Mouse (Mus musculus) neural tube, embryonic 15.5 days (tissue): ENCODE measurements at regions not wholly inside any gene's neighbourhood (a gene's known extent, or its start where the extent isn't known, plus 50 kb on each side); places are given as distances from the start of the nearest gene placed in this dataset.
"Not testable (repeated sequence)": the region's sequence is repeated elsewhere in the genome, so short reads cannot be mapped to it uniquely, and the experiment has no call there.

Experiments used
- ATAC-seq: fragments of 200-750 bp; cut with Nextera tagmentation; 2 replicates; pipeline ENCODE4 v1.8.0; 2017; ENCODE audit warnings: mild to moderate bottlenecking, moderate TSS enrichment, moderate library complexity; ENCODE audit not compliant: low FRiP score
- H3K27ac ChIP-seq: fragments of 300-500 bp; sonication (generic); replicated peaks from 2 replicates; pipeline ENCODE4 v1.5.1; 2015; ENCODE audit warnings: mild to moderate bottlenecking, inconsistent platforms
- H3K27me3 ChIP-seq: fragments of 300-500 bp; sonication (generic); replicated peaks from 2 replicates; pipeline ENCODE4 v1.6.1; 2015; ENCODE audit warnings: inconsistent platforms
- H3K36me3 ChIP-seq: fragments of 300-500 bp; sonication (generic); 2 replicates; pipeline ENCODE4 v1.6.1; 2015; ENCODE audit warnings: inconsistent platforms
- H3K4me1 ChIP-seq: fragments of 300-500 bp; sonication (generic); 2 replicates; pipeline ENCODE4 v1.6.1; 2015; ENCODE audit warnings: inconsistent platforms
- H3K4me2 ChIP-seq: fragments of 300-500 bp; sonication (generic); 2 replicates; pipeline ENCODE4 v1.6.1; 2015; ENCODE audit warnings: inconsistent platforms, mild to moderate bottlenecking, moderate library complexity
- H3K4me3 ChIP-seq: fragments of 300-500 bp; sonication (generic); replicated peaks from 2 replicates; pipeline ENCODE4 v1.5.1; 2015; ENCODE audit warnings: mild to moderate bottlenecking, inconsistent platforms
- H3K9ac ChIP-seq: fragments of 300-500 bp; sonication (generic); replicated peaks from 2 replicates; pipeline ENCODE4 v1.6.1; 2015; ENCODE audit warnings: mild to moderate bottlenecking, inconsistent platforms
- H3K9me3 ChIP-seq: fragments of 300-500 bp; sonication (generic); replicated peaks from 2 replicates; pipeline ENCODE4 v1.6.1; 2016; ENCODE audit warnings: inconsistent platforms
- WGBS: fragments of 180-500 bp; shearing (Covaris S2); methylation state at CpG from one replicate; pipeline ENCODE4 v1.1.7; 2015; ENCODE audit warnings: mixed read lengths; 5-methylcytosine and 5-hydroxymethylcytosine counted together

- no peak for ATAC-seq
- H3K27me3 ChIP-seq = no peaks in the 10 kb centered on the region
- no peak overlapping the region for H3K4me2 ChIP-seq
These were observed 176.6 kb downstream of the Ifng start for GRCm38 (mm10) chr10:118617291-118618044.

DNA sequence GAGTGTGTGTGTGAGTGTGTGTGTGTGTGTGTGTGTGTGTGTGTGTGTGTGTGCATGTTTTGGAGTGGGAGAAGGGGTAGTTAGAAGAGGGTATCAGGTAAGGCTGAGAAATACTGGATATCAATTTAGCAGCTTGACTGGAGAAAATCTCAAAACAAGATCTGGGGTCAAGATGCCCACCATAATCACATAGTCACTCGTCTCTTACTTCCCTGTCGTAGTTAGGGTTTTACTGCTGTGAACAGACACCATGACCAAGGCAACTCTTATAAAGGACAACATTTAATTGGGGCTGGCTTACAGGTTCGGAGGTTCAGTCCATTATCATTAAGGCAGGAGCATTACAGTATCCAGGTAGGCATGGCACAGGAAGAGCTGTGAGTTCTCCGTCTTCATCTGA, 177.4 kb downstream of the Ifng start:
- not testable (repeated sequence) for ATAC-seq, H3K4me1 ChIP-seq, H3K36me3 ChIP-seq, H3K9me3 ChIP-seq, H3K9ac ChIP-seq, H3K4me2 ChIP-seq, H3K27ac ChIP-seq, H3K4me3 ChIP-seq, H3K27me3 ChIP-seq
- 95% methylated on average over 4 of the region's 4 CpGs for WGBS

More at GRCm38 (mm10) chr10:118617291-118618044, 176.6 kb downstream of the Ifng start:
- Histone ChIP-seq H3K27ac (no peak overlapping the region), H3K4me3 (no peak overlapping the region), H3K9ac (no peak overlapping the region), H3K36me3 (no peaks in the 10 kb centered on the region), H3K4me1 (no peaks in the 10 kb centered on the region), H3K9me3 (no peaks in the 10 kb centered on the region)
- 82% methylated on average over 6 of the region's 6 CpGs for WGBS

GRCm38 (mm10) chr10:118618766-118619600, 178.1 kb downstream of the Ifng start:
- Histone ChIP-seq H3K9me3 (no peaks in the 10 kb centered on the region), H3K4me2 (no peak overlapping the region), H3K9ac (no peak overlapping the region), H3K27ac (no peak overlapping the region), H3K27me3 (no peaks in the 10 kb centered on the region), H3K4me3 (no peak overlapping the region), H3K36me3 (no peaks in the 10 kb centered on the region), H3K4me1 (no peaks in the 10 kb centered on the region)
- ATAC-seq = no peak
- 91% methylated on average over 10 of the region's 10 CpGs for WGBS

GRCm38 (mm10) chr10:118619601-118620000, 178.8 kb downstream of the Ifng start:
- Histone ChIP-seq H3K36me3 (no peaks in the 10 kb centered on the region), H3K9ac (no peak overlapping the region), H3K4me3 (no peak overlapping the region), H3K4me1 (no peaks in the 10 kb centered on the region), H3K9me3 (no peaks in the 10 kb centered on the region), H3K27me3 (no peaks in the 10 kb centered on the region), H3K4me2 (no peak overlapping the region), H3K27ac (no peak overlapping the region)
- 77% methylated on average over 1 of the region's 1 CpGs for WGBS
- no peak for ATAC-seq

DNA sequence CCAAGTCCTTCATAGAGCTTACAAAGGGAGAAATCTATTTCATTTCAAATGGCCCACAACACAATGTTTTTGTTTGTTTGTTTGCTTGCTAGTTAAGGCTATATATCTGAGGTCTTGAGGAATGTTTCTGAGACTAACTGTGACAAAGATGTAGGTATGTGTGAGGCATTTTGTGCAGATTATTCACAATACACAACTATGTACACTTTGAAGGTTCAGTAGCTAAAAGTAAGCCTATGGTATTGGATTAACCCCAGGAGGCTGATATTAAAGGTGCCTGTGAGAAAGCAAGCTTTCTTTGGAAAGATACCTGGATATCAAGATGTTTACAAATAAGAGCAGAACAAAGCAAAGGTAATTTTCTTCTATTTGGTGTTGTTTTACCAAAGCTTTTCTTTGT, 179.8 kb downstream of the Ifng start:
- Histone ChIP-seq H3K4me3 (no peak overlapping the region), H3K4me1 (no peaks in the 10 kb centered on the region), H3K9ac (no peak overlapping the region), H3K9me3 (no peaks in the 10 kb centered on the region), H3K36me3 (no peaks in the 10 kb centered on the region), H3K27me3 (no peaks in the 10 kb centered on the region), H3K27ac (no peak overlapping the region), H3K4me2 (no peak overlapping the region)
- no peak for ATAC-seq

- no peak overlapping the region for H3K27ac ChIP-seq
- no peak overlapping the region for H3K9ac ChIP-seq
- no peak for ATAC-seq
- no peak overlapping the region for H3K4me2 ChIP-seq
- no peak overlapping the region for H3K4me3 ChIP-seq
- no peaks in the 10 kb centered on the region for H3K4me1 ChIP-seq
- no peaks in the 10 kb centered on the region for H3K27me3 ChIP-seq
- H3K36me3 ChIP-seq = no peaks in the 10 kb centered on the region
- H3K9me3 ChIP-seq = no peaks in the 10 kb centered on the region
- 86% methylated on average over 4 of the region's 4 CpGs for WGBS
These were observed 180.7 kb downstream of the Ifng start for GRCm38 (mm10) chr10:118621546-118621945.

GRCm38 (mm10) chr10:118622131-118622530, 181.3 kb downstream of the Ifng start:
- ATAC-seq = no peak
- no peaks in the 10 kb centered on the region for H3K4me1 ChIP-seq
- H3K4me3 ChIP-seq = no peak overlapping the region
- H3K9ac ChIP-seq = no peak overlapping the region
- H3K4me2 ChIP-seq = no peak overlapping the region
- H3K27me3 ChIP-seq = no peaks in the 10 kb centered on the region
- H3K9me3 ChIP-seq = no peaks in the 10 kb centered on the region
- H3K27ac ChIP-seq = no peak overlapping the region
- H3K36me3 ChIP-seq = no peaks in the 10 kb centered on the region
- 81% methylated on average over 6 of the region's 6 CpGs for WGBS

GRCm38 (mm10) chr10:118622916-118623315, 182.1 kb downstream of the Ifng start:
- H3K27me3 ChIP-seq = no peaks in the 10 kb centered on the region
- no peaks in the 10 kb centered on the region for H3K36me3 ChIP-seq
- no peak overlapping the region for H3K27ac ChIP-seq
- H3K4me1 ChIP-seq = no peaks in the 10 kb centered on the region
- no peak overlapping the region for H3K9ac ChIP-seq
- no peaks in the 10 kb centered on the region for H3K9me3 ChIP-seq
- no peak for ATAC-seq
- WGBS = 76% methylated on average over 2 of the region's 2 CpGs
- no peak overlapping the region for H3K4me2 ChIP-seq
- no peak overlapping the region for H3K4me3 ChIP-seq

GRCm38 (mm10) chr10:118624368-118624767, 183.5 kb downstream of the Ifng start:
- no peak for ATAC-seq
- no peaks in the 10 kb centered on the region for H3K9me3 ChIP-seq
- H3K27ac ChIP-seq = no peak overlapping the region
- no peak overlapping the region for H3K9ac ChIP-seq
- 90% methylated on average over 7 of the region's 7 CpGs for WGBS
- H3K4me1 ChIP-seq = no peaks in the 10 kb centered on the region
- H3K4me2 ChIP-seq = no peak overlapping the region
- H3K36me3 ChIP-seq = no peaks in the 10 kb centered on the region
- H3K27me3 ChIP-seq = no peaks in the 10 kb centered on the region
- H3K4me3 ChIP-seq = no peak overlapping the region

DNA sequence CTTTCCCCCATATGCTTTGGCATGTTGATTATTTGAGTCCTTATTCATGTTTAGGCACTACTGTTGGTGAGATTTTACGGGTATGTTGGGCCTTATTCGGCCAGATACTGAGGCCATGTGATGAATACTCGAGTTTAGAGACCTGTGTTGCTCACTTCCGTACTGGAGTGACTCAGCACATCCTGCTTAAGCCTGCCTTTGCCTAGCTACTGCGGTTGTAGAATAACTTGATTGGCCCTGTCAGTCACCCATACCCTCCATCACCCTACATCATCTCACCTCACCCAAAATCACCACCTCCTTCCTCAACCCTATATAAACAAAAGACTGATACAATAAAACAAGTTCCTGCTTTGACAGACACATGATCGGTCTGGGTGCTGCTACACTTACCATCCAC, 187.2 kb downstream of the Ifng start:
- Histone ChIP-seq H3K36me3 (no peaks in the 10 kb centered on the region), H3K4me3 (no peak overlapping the region), H3K9ac (no peak overlapping the region), H3K4me2 (no peak overlapping the region), H3K27ac (no peak overlapping the region), H3K4me1 (no peaks in the 10 kb centered on the region), H3K9me3 (no peaks in the 10 kb centered on the region), H3K27me3 (no peaks in the 10 kb centered on the region)
- ATAC-seq = no peak
- WGBS = 94% methylated on average over 6 of the region's 6 CpGs

DNA sequence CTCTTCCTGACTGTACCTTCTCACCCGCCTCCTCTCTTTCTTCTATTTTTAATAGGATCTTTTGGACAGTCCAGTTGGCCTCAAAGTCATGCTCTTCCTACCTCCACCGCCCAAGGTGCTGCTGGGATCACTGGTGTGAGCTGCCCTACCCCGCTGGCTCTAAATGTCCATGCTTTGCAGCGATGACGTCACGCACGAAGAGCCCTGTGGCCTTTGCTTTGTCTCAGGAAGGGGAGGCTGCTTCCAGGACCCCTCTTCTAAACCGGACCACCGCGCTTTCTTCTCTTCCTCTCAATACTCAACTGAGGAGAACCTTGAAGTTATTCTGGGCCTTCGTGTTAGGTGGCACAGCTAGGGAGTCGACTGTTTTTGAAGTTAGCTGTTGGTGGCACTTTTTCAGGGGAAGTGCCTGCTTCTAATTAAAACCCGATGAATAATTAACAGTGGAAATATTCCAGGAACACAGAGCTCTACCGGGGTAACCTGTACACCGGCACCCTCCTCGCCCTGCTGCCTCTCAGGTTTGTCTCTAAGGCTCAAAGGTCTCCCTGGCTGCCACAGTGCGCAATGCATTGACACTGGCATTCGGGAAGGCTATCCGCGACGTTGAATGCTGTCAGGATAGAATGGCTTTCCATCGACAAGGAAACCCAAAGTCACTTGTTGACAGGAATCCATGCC, 188.7 kb downstream of the Ifng start:
- no peaks in the 10 kb centered on the region for H3K27me3 ChIP-seq
- no peaks in the 10 kb centered on the region for H3K36me3 ChIP-seq
- WGBS = 93% methylated on average over 22 of the region's 22 CpGs
- no peaks in the 10 kb centered on the region for H3K4me1 ChIP-seq
- no peaks in the 10 kb centered on the region for H3K9me3 ChIP-seq
- H3K4me3 ChIP-seq = no peak overlapping the region
- ATAC-seq = no peak
- H3K9ac ChIP-seq = no peak overlapping the region
- no peak overlapping the region for H3K27ac ChIP-seq
- no peak overlapping the region for H3K4me2 ChIP-seq

- Histone ChIP-seq H3K4me1 (no peaks in the 10 kb centered on the region), H3K9ac (no peak overlapping the region), H3K4me2 (no peak overlapping the region), H3K36me3 (no peaks in the 10 kb centered on the region), H3K27ac (no peak overlapping the region), H3K27me3 (no peaks in the 10 kb centered on the region), H3K4me3 (no peak overlapping the region), H3K9me3 (no peaks in the 10 kb centered on the region)
- no peak for ATAC-seq
- WGBS = 91% methylated on average over 1 of the region's 1 CpGs
These were observed 190.9 kb downstream of the Ifng start for GRCm38 (mm10) chr10:118631786-118632185.
